Mouse (Mus musculus) kidney, embryonic 15.5 days (tissue): ENCODE measurements around the gene Ankef1. TPM values are rescaled to one million over a fixed set of nuclear protein-coding genes. Genes with fewer than 3 reads are reported as not detected.

Experiments
- ATAC-seq: fragments of 200-750 bp; cut with Nextera tagmentation; replicated peaks from 2 replicates; pipeline ENCODE4 v1.8.0; 2017; ENCODE audit warnings: moderate TSS enrichment; ENCODE audit not compliant: low FRiP score
- H3K27ac ChIP-seq: fragments of 300-500 bp; sonication (generic); 2 replicates; pipeline ENCODE4 v1.5.1; 2015; ENCODE audit warnings: mild to moderate bottlenecking, inconsistent platforms
- H3K27me3 ChIP-seq: fragments of 300-500 bp; sonication (generic); 2 replicates; pipeline ENCODE4 v1.6.1; 2015; ENCODE audit warnings: inconsistent platforms
- H3K36me3 ChIP-seq: fragments of 300-500 bp; sonication (generic); 2 replicates; pipeline ENCODE4 v1.6.1; 2015; ENCODE audit warnings: inconsistent platforms
- H3K4me1 ChIP-seq: fragments of 300-500 bp; sonication (generic); 2 replicates; pipeline ENCODE4 v1.6.1; 2015; ENCODE audit warnings: inconsistent platforms
- H3K4me2 ChIP-seq: fragments of 300-500 bp; sonication (generic); 2 replicates; pipeline ENCODE4 v1.6.1; 2015; ENCODE audit warnings: moderate library complexity, mild to moderate bottlenecking, inconsistent platforms
- H3K4me3 ChIP-seq: fragments of 300-500 bp; sonication (generic); replicated peaks from 2 replicates; pipeline ENCODE4 v1.5.1; 2015; ENCODE audit warnings: mild to moderate bottlenecking, inconsistent platforms
- H3K9ac ChIP-seq: fragments of 300-500 bp; sonication (generic); 2 replicates; pipeline ENCODE4 v1.6.1; 2015; ENCODE audit warnings: mild to moderate bottlenecking, inconsistent platforms
- H3K9me3 ChIP-seq: fragments of 300-500 bp; sonication (generic); replicated peaks from 2 replicates; pipeline ENCODE4 v1.6.1; 2016; ENCODE audit warnings: inconsistent platforms
- WGBS: fragments of 180-500 bp; shearing (Covaris S2); methylation state at CpG from one replicate; pipeline ENCODE4 v1.1.7; 2015; ENCODE audit warnings: mixed read lengths; 5-methylcytosine and 5-hydroxymethylcytosine counted together
- polyA plus RNA-seq: library from polyadenylated mRNA; unstranded; fragments of >200 nt; fragmentation: Nextera tagmentation; extraction: Ambion mirVana; gene quantifications from 2 replicates; pipeline ENCODE4 v1.2.1, GENCODE M21; 2015

The Ankef1 gene
- polyA plus RNA-seq, 1 experiment from 2014 or later = 0.25 TPM

DNA sequence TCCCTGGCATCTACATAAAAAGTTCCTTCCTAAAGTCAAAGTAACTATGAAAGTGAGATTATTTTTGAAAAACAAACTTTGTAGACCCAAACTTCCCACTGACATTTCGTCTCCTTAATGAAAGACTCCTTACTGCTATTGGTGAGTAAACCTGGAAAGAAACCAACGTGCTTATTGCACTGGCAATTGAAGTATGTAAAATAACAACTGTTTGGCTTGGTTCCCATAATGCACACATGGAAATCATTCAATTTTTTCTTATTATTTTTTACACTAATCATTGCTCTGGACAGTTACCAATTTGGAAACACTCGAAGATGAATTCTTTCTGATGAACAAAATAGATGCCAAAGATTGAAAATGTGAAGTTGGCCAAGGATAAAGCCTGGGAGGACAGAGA, 12.1 kb downstream of the Ankef1 start:
- no peaks in the 10 kb centered on the region for H3K9me3 ChIP-seq
- ATAC-seq = no peak
- no peaks in the 10 kb centered on the region for H3K36me3 ChIP-seq
- H3K4me2 ChIP-seq = no peak overlapping the region
- no peaks in the 10 kb centered on the region for H3K4me1 ChIP-seq
- WGBS = 60% methylated on average over 3 of the region's 3 CpGs
- no peak overlapping the region for H3K27ac ChIP-seq
- H3K4me3 ChIP-seq = no peak overlapping the region
- no peak overlapping the region for H3K9ac ChIP-seq
- no peaks in the 10 kb centered on the region for H3K27me3 ChIP-seq

DNA sequence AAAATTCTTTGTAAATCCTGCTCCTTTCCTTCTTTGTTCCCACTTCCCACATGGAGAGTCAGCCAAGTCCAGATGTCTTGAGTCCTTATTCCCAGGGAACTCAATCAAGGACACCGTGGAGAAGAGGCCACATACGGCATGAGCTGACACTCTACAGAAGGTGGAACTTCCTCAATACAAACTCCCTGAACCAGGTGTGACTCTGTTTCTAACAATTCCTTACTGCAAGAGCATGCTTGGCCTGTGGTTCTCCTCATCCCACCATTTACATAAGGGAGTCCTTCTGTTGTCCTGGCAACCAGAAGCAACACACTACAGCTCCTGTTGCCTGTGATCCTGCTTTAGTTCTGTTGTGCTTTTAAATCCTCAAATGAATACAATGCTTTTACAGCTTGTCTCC, 13.8 kb downstream of the Ankef1 start:
- WGBS = 95% methylated on average over 2 of the region's 2 CpGs
- Histone ChIP-seq H3K36me3 (no peaks in the 10 kb centered on the region), H3K27me3 (no peaks in the 10 kb centered on the region), H3K4me1 (no peaks in the 10 kb centered on the region), H3K9ac (no peak overlapping the region), H3K4me3 (no peak overlapping the region), H3K9me3 (no peaks in the 10 kb centered on the region), H3K4me2 (no peak overlapping the region), H3K27ac (no peak overlapping the region)
- no peak for ATAC-seq

DNA sequence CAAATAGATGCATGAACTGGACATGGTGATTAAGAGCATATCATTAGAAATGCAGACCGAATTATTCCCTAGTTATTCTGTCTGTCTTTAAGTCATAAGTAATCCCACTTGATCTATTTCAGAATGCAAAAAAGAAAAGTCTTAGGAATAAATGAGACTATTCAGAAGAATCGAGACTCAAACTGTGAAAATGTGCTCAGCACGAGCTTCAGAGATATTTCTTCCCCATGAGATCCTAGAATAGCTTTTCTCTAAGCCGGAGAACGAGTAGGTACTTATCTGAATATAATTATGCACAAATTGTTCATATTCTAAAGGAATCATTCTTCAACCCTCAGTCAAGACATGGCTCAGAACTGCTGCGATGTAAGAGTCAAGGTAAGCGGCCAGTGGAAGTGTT, 27.2 kb downstream of the Ankef1 start:
- Histone ChIP-seq H3K27ac (no peak overlapping the region), H3K36me3 (no peaks in the 10 kb centered on the region), H3K27me3 (no peaks in the 10 kb centered on the region), H3K4me2 (no peak overlapping the region), H3K4me1 (peaks cover 4% of the 10 kb centered on the region; the same call in 1 of the 2 replicates), H3K9me3 (no peaks in the 10 kb centered on the region), H3K4me3 (no peak overlapping the region), H3K9ac (no peak overlapping the region)
- ATAC-seq = no peak
- WGBS = 89% methylated on average over 7 of the region's 7 CpGs

DNA sequence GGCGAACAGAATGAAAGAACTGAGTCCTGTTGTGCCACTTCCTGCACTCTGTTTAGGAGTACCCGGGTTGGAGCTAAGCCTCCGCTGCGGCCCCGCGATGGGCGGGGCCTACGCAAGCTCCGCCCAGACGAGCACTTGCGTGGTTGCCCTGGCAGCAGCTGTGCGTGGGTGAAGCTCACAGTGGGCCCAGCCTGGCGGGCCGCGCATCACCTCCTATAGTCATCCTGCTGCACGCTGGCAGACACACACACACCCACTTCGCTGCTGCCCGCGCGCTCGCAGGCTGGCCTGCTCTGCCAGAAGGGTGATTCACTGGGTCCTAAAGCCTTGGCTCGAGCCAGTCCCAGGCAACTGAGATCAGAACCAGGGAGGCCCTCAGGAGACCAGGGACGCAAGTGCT, 30.3 kb downstream of the Ankef1 start:
- peak; percentile 100 for ATAC-seq
- Histone ChIP-seq H3K27ac (no peak overlapping the region), H3K4me3 (peak overlapping the region; percentile 58), H3K36me3 (no peaks in the 10 kb centered on the region), H3K4me2 (peak overlapping the region; percentile 71), H3K9ac (peak overlapping the region; percentile 42; the same call in 1 of the 2 replicates), H3K4me1 (peaks cover 4% of the 10 kb centered on the region; the same call in 1 of the 2 replicates), H3K9me3 (no peaks in the 10 kb centered on the region), H3K27me3 (no peaks in the 10 kb centered on the region)
- under 1% methylated on average over 23 of the region's 23 CpGs for WGBS

DNA sequence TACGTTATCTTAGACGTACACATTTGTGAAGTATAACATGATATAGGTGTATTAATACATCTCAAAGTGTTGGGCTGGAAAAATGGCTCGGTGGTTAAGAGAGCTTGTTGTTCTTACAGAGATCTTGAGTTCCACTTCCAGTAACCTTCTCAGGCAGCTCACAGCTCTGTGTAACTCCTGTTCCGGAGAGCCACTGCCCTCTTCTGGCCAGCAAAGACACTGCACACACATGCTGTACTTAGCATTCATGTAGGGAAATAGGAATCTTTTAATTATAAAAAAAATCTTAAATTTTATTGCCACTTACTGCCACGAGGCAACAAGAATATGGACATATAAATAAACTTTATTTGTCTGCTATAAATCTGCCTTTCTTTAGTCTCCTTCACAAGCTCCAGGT, 56.3 kb downstream of the Ankef1 start:
- WGBS = 70% methylated on average over 5 of the region's 5 CpGs
- no peak for ATAC-seq
- H3K4me1 ChIP-seq = no peaks in the 10 kb centered on the region

DNA sequence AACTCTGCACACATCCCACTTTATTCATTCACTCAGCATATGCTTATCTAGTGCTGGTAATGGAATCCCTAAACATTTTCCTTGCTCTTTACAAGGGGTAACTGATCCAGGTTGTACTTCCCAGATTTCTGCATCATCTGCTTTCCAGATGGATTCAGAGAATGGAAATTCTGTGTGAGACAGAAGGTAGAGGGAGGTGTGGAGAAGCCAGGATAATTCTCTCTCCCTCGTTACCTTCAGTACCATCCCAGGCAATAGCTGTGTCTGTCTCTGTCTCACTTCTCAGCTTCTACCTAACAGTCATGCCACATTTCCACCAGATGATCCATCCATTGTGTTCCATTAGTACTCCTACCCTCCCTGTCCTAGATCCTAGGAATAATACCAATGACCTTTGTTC, 60.6 kb downstream of the Ankef1 start:
- no peak overlapping the region for H3K4me3 ChIP-seq
- H3K36me3 ChIP-seq = no peaks in the 10 kb centered on the region
- ATAC-seq = no peak
- no peaks in the 10 kb centered on the region for H3K27me3 ChIP-seq
- 79% methylated on average over 1 of the region's 1 CpGs for WGBS
- H3K9me3 ChIP-seq = no peaks in the 10 kb centered on the region
- no peak overlapping the region for H3K4me2 ChIP-seq
- H3K4me1 ChIP-seq = no peaks in the 10 kb centered on the region
- H3K27ac ChIP-seq = no peak overlapping the region
- H3K9ac ChIP-seq = no peak overlapping the region

More for the DNA sequence above, 56.3 kb downstream of the Ankef1 start:
- Histone ChIP-seq H3K27ac (no peak overlapping the region), H3K27me3 (no peaks in the 10 kb centered on the region), H3K4me2 (no peak overlapping the region), H3K9me3 (no peaks in the 10 kb centered on the region), H3K4me3 (no peak overlapping the region), H3K9ac (no peak overlapping the region), H3K36me3 (no peaks in the 10 kb centered on the region)

DNA sequence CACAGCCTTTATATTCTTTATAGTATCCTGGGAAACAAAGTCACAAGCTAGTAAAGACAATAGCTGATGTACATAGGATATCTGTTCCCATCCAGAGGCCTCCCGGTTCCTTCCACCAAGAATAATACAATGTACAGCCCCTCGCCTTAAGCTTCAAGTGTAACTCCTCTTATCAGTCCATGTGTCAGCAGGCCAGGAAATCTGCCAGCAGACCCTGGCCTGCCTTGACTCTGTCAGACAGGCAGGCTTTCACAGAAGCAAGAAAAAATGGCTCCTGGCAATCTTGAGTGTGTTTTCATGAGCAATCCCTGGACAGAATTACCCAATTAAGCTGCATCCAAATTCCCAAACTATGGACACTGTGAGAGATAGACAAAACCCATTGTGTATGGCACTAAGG, 69.1 kb downstream of the Ankef1 start:
- H3K27ac ChIP-seq = no peak overlapping the region
- no peaks in the 10 kb centered on the region for H3K27me3 ChIP-seq
- no peaks in the 10 kb centered on the region for H3K4me1 ChIP-seq
- WGBS = 63% methylated on average over 2 of the region's 2 CpGs
- H3K4me3 ChIP-seq = no peak overlapping the region
- no peak for ATAC-seq
- H3K4me2 ChIP-seq = no peak overlapping the region
- no peaks in the 10 kb centered on the region for H3K36me3 ChIP-seq
- no peaks in the 10 kb centered on the region for H3K9me3 ChIP-seq
- H3K9ac ChIP-seq = no peak overlapping the region

DNA sequence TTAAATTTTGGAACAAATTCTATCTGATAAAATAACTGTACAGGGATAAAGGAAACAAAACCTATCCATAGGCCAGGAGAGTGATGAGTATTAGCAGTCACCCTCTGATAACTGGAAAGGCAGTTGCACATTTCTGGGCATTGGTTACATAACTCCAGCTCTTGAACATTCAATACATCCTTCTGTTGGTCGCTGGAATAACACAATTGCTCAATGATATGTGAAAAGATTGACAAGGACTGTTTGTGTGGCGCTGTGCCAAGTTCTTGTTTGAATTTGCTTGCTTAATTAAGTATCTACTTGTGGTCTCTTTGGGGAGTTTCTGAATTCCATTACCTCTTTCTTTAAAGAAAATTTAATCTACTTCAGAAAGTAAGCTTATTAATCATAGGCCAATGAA, 81.1 kb downstream of the Ankef1 start:
- H3K4me3 ChIP-seq = no peak overlapping the region
- H3K27me3 ChIP-seq = no peaks in the 10 kb centered on the region
- H3K9me3 ChIP-seq = no peaks in the 10 kb centered on the region
- no peak overlapping the region for H3K9ac ChIP-seq
- H3K4me2 ChIP-seq = no peak overlapping the region
- no peak overlapping the region for H3K27ac ChIP-seq
- no peaks in the 10 kb centered on the region for H3K36me3 ChIP-seq
- WGBS = 67% methylated on average over 2 of the region's 2 CpGs
- ATAC-seq = no peak
- no peaks in the 10 kb centered on the region for H3K4me1 ChIP-seq

DNA sequence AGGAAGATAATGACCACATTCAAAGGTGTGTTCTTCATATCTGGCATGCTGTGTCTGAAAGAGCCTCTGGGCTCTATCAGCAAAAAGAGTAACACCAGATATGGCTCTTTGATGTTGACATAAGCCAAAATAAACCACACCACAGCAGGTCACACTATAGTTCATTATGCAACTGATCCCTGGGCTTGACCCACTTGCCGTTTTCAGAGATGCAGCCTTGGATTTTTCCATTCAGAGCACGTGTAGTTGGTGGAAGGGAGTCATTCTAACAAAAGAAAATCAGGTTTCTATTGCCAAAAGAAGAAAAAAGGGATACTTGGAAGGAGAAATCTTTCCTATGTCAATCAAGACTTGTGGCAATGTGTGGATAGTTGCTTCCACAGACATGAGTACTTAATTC, 87.1 kb downstream of the Ankef1 start:
- Histone ChIP-seq H3K4me3 (no peak overlapping the region), H3K4me2 (no peak overlapping the region), H3K27ac (no peak overlapping the region), H3K9me3 (no peaks in the 10 kb centered on the region), H3K4me1 (no peaks in the 10 kb centered on the region), H3K27me3 (no peaks in the 10 kb centered on the region), H3K9ac (no peak overlapping the region), H3K36me3 (no peaks in the 10 kb centered on the region)
- no peak for ATAC-seq
- WGBS = 33% methylated on average over 2 of the region's 2 CpGs

DNA sequence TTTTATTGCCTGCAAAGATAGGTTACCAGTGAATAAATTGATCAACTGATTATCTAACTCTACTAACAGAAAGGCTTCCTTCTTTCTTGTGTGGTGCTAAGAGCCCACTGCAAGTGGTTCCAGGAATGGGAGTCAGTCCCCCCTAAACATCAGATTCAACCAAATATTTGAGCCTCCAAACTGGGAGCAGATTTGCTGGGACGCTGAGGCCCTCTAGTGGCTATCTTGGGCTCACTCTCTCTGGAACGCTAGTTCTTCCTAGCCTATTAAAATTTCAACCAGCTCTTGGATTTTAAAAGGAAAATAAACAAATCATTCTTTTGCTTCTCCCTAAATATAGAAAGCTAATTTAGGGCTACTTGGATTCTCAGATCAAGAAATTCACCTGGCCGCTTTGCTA, 94.7 kb downstream of the Ankef1 start:
- Histone ChIP-seq H3K4me1 (no peaks in the 10 kb centered on the region), H3K4me3 (no peak overlapping the region)
- WGBS = 30% methylated on average over 3 of the region's 3 CpGs

DNA sequence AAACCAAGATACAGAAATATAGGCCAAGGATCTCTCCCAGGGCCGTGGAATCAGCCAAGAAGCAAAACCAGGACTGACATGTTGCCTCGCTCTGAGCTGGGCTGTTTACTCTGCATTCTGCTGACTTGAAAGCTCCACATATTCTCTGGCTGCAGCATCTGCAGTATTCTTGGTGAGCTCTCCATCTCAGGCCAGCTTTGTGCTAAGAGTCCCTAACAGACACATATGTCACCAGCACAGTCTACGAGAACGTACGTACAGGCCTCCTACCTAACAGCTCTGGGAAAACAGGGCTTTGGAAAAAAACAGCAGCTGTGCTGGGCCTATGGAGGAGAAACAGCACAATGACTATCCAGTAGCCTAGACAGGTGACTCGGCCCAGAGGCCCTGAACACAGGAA, 97.0 kb downstream of the Ankef1 start:
- H3K9ac ChIP-seq = no peak overlapping the region
- H3K36me3 ChIP-seq = no peaks in the 10 kb centered on the region
- no peaks in the 10 kb centered on the region for H3K27me3 ChIP-seq
- WGBS = 83% methylated on average over 6 of the region's 6 CpGs
- H3K9me3 ChIP-seq = no peaks in the 10 kb centered on the region
- H3K27ac ChIP-seq = no peak overlapping the region
- no peak for ATAC-seq
- no peaks in the 10 kb centered on the region for H3K4me1 ChIP-seq
- H3K4me2 ChIP-seq = no peak overlapping the region
- no peak overlapping the region for H3K4me3 ChIP-seq

More for the DNA sequence above, 94.7 kb downstream of the Ankef1 start:
- Histone ChIP-seq H3K9ac (no peak overlapping the region), H3K9me3 (no peaks in the 10 kb centered on the region), H3K36me3 (no peaks in the 10 kb centered on the region), H3K4me2 (no peak overlapping the region), H3K27me3 (no peaks in the 10 kb centered on the region), H3K27ac (no peak overlapping the region)
- no peak for ATAC-seq

DNA sequence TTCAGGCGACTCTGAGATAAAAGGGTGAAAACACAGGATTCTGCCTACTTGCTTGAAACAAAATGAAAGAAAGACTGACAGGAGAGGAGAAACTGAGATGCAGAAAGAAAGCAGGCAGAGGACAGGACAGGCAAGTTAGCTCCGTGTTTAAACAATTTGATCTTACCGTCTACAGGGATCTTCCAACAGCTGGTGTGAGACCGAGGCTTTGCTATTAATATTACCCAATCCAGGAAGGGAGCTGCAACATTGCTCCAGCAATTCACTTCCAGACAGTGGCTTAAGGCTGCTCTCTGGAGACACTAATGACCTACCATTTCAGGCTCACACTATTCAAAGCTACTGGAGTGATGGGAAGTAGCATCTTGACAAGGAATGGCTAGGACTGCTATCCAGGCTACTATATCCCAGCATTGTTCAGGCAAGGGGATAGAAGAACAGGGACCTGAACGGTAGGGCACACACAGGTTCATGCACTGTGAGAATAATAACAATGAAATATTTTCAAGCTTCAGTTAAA, 99.0 kb downstream of the Ankef1 start:
- Histone ChIP-seq H3K9ac (no peak overlapping the region), H3K9me3 (no peaks in the 10 kb centered on the region), H3K4me3 (no peak overlapping the region), H3K4me2 (no peak overlapping the region), H3K4me1 (no peaks in the 10 kb centered on the region), H3K36me3 (no peaks in the 10 kb centered on the region), H3K27me3 (no peaks in the 10 kb centered on the region), H3K27ac (no peak overlapping the region)
- no peak for ATAC-seq
- WGBS = 81% methylated on average over 5 of the region's 5 CpGs

DNA sequence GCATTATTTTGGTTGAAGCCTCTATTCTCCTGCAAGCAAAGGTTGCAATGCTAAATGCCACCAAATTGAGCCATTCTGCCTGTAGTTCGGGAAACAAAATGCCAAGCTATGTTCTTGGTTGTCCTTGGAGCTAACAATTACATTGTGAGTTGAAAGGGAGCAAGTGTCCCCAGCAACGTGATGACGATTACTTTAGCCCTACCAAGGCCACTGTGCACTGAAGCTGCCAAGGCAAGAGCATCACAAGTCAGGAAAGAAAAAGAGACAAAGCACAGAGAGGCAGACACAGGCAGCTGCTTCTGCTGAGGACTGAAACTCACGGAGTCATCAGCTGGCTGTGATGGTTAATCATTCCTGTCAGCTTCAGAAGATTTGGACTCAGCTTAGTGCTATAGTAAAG, 99.5 kb downstream of the Ankef1 start:
- Histone ChIP-seq H3K9ac (no peak overlapping the region), H3K4me2 (no peak overlapping the region), H3K27ac (no peak overlapping the region), H3K27me3 (no peaks in the 10 kb centered on the region), H3K4me3 (no peak overlapping the region), H3K36me3 (no peaks in the 10 kb centered on the region), H3K9me3 (no peaks in the 10 kb centered on the region), H3K4me1 (no peaks in the 10 kb centered on the region)
- ATAC-seq = no peak
- 71% methylated on average over 4 of the region's 4 CpGs for WGBS
